Mouse (Mus musculus): ENCODE measurements around the gene Ctcf.
A peak's percentile ranks its signal among the peaks of the same experiment; 100 is the strongest.

Gene Ctcf

DNA sequence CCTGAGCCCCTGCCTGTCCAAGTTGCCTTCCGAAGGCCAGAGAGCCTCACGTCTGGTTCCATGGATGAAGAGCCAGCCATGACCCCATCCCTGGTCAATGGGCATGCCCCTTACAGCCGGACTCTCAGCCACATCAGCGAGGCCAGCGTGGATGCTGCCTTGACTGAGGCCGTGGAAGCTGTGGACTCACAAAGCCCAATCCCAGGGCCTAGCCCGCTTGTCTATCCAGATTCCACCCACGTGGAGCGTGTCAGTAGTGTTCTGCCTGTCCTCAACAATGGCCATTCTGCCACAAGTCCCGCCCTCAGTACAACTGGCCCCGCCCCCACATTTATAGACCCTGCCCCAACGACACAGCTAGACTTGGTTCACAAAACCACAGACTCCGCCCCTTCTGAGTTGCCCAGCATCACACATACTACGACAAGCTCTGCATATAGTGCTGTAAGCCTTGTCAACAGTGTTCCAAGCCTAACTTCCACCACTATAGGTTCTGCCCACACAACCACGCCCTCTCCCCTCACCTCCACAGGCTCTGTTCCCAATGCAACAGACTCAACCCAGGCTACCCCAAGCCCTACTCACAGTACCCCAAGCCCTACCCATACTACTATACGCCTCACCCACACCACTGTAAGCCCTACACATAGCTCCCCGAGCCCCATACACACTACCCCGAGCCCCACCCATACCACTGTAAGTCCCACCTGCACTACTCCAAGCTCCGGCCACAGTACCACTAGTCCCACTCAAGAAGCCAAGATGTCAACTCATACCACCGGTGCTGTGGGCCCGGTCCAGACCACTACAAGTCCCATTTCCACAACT is 18.7 kb upstream of the Ctcf start:
- DNase-seq (ENCODE audit: low spot score in 2 of 2), result no peak

DNA sequence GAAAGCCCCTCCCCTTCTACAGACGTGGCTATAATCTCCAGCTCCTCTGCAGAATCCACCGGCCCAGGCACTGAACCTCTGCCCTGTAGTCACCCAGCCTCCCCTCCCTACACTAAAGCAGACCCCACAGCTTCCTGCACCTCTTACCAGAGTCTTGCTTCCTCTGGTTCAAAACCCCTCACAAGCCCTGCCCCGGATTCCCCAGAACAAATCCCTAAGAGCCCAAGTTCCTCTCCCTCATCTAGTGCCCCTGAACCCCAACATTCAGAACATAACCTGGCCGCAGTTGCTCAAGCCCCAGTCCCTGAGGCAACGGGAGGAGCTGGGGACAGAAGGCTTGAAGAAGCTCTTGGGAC is 18.1 kb upstream of the Ctcf start:
- DNase-seq (ENCODE audit: low spot score in 2 of 2), result no peak

DNA sequence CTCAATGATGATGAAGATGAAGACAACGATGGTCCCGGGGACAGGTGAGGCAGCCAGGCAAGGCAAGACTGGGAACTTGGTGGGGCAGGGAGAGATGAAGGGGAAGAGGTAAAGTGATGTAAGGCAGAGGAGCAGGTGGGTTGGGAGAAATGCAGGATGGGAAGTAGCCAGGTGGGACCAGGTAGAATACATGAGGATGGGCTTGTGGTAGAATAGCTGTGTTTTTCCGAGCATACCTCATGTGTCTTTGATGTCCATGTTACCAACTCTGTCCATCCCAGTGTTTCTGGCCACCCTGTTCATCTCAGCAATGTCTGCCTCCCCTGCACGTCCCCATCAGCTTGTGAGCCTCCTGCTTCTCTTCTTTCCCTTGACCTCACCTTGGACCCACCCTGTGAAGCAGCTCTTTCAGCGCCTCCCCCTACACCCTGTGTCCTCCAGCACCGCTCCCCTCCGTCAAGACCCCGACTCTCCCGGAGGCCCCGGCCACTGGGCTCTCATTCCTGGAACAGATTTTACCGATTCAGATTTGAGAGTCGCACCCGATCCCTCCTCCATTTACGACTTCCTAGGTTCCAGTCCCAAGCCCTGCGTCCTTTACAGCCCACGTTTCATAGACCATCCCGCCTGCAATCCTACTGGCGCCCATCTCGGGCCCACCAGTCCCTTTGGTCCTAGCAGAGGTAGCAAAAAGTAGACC is 17.3 kb upstream of the Ctcf start:
- DNase-seq (ENCODE audit: low spot score in 2 of 2), result no peak

DNA sequence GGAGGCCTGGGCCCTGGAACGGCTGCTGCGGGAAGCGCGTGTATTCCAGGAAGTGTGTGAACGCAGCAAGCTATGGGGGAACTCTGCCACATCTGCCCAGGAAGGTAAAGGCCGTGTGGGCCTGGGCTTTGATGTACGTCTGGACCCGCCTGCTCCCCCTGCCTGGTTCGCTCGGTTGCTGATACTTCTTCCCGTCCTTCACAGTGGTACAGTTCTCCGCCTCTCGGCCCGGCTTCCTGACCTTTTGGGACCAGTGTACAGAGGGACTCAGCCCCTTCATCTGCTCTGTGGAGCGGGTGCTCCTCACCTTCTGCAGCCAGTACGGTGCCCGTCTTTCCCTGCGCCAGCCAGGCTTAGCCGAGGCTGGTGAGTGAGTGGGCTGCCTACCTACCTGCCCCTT is 16.2 kb upstream of the Ctcf start:
- DNase-seq (ENCODE audit: low spot score in 2 of 2), result no peak

DNA sequence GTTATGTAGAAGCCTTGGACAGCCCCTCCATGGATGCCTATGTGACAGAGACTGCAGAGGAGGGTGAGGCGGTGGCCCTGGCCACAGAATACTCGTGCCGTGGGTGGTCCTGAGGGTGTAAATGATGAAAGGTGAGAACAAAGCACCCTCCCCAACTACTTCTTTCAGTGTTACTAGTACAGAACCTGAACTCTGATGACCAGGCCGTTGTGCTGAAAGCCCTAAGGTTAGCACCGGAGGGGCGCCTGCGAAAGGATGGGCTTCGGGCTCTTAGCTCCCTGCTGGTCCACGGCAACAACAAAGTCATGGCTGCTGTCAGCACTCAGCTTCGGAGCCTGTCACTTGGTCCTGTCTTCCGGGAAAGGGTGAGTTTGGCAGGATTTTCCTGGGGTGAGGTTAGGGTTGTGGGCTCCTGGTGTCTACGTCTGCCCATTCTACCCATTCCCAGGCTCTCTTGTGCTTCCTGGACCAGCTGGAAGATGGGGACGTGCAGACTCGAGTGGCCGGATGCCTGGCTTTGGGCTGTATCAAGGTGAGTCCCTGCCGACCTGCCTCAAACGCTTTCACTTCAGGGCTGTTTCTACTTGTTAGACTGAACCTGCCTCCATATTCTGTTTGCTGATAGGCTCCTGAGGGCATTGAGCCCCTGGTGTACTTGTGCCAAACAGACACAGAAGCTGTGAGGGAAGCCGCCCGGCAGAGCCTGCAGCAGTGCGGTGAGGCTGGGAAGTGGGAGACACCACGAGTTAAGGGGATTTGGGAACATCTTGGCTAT is 15.2 kb upstream of the Ctcf start:
- DNase-seq (ENCODE audit: low spot score in 2 of 2), result no peak

DNA sequence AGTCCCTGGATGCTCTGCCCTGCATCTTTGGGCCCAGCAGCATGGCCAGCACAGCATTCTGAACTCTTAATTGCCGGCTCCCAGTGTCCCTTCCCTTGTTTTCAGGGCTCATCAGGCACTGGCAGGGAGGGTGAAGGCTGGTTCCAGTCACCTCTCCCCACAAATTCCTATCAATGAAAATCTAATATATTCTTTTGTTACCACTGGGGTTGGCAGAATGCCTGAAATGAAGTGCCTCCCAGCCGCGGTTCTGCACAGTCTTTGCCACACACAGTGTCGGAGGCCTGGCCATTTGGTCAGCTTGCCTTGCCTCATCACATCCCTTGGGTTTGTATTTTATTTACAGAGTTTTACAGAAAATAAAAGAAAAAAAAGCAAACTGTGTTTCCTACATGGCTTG is 14.5 kb upstream of the Ctcf start:
- DNase-seq (ENCODE audit: low spot score in 2 of 2), result no peak

DNA sequence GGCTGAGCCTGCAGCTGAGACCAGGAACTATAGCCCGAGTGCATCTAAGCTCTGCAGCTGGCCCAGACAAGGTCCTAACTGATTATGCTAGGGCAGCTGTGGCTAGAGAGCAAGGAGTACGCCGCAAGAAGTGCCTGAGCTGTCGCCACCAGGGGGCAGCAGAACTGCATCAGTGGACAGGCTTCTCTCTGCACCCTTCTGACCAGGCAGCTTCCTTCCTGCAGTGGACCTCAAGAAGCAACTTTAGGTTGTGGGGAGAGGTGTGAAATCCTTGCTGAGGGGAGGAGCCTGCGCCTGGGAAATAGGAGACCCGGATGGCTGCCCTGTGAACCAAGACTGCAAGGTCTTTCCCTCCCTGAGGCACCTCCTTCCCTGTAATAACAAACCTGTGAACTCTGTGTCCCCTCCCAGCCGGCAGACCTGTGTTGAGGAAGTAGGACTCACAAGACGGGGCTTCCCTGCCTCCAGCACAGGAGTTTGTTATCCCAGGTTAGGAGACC is 13.9 kb upstream of the Ctcf start:
- peak; percentile 95 to 96 for DNase-seq (ENCODE audit: low spot score in 2 of 2)

DNA sequence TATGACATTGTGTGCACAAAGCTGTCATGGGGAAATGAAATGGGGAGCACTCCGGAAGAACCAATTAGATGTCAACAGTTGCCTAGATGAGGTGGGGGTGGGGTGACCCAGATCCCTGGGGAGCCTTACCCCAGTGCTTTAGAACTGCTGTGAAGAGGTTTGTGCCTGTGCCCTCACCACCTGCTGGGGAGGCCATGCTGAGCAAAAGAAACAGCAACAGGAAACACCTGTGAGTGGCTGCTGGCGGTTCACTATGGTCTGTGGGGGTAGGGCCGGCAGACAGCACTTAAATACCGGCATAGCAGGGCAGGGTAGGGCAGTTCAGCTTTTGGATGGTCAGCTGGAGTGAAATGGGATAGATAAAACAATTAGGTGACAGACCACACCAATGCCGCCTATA is 13.2 kb upstream of the Ctcf start:
- DNase-seq (ENCODE audit: low spot score in 2 of 2), result no peak

DNA sequence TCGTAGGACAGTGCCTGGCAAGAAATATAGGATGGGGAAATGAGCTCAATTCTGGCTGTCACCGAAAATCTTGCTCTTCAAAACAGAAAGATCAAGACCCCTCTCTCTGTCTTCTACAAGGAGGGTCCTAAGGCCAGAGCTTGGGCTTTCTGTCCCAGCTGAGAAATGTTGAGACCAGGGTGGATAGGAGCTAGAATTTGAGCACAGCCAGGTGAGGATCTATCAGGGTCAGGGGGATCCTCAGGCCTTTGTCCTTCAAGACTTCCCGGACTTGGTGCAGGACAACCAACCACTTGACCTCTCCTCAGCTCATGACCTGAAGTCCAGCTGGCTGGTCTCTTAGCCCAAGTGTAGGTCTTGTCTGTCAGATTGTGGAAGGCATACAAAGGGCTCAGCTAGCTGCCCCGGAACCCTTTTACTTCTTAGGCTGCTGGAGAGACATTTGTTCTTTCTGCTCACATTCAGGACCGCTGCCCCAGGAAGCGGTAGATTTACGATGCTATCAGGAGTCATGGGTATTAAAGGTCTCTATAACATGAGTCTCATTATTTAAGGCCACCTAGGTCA is 12.6 kb upstream of the Ctcf start:
- DNase-seq (ENCODE audit: low spot score in 2 of 2), result no peak

DNA sequence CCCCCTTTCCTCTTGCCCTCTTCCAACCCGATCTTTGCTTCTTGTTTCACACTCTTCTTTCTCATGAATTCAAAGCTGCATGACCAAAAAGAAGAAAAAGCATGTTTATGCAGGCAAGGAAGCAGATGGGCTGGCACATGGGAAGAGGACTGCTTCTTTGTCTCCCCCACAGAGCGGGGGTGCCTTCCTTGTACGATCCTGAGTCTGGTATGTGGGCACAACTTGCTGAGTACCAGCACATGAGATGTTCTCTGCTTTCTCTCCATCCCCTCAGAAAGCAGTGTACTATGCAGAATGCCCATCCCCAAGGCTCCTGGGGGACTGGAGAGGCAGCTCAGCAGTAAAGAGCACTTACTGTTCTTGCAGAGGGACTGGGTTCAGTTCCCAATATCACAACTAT is 12.0 kb upstream of the Ctcf start:
- DNase-seq (ENCODE audit: low spot score in 2 of 2), result peak in 1 of 2 experiments; percentile 59

DNA sequence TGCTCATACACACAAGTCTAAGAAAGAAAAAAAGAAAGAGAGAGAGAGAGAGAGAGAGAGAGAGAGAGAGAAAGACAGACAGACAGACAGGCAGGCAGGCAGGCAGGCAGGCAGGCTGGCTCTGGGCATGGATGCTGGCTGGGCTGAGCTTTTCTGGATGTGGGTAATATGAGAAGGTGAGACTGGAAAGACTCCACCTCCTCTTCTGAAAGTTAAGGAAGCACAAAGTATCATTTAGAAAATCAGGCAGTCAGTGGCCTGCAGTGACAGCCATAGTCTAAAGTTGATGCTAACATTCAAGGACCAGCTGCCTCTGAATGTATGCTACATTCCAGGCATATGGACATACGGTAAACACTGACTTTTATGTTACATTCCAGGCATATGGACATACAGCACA is 11.5 kb upstream of the Ctcf start:
- DNase-seq (ENCODE audit: low spot score in 2 of 2), result no peak

DNA sequence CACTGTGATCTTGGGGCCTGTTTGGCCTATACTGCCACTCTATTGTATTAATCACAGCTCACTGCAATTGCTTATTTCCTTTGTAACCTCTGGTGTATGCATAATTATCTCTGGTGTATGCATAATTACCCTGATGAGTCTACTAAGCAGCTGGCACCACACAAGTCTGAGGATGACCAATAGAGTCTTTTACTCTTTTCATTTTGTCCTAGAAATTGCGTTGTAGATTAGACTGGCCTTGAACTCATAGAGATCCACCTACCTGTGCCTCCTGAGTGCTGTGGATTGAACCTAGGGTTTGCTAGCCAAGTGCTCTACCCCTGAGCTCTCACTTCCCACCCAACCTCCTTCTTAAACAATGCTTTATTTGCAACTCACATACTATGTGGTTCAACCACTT is 10.3 kb upstream of the Ctcf start:
- no peak for DNase-seq (ENCODE audit: low spot score in 2 of 2)

DNA sequence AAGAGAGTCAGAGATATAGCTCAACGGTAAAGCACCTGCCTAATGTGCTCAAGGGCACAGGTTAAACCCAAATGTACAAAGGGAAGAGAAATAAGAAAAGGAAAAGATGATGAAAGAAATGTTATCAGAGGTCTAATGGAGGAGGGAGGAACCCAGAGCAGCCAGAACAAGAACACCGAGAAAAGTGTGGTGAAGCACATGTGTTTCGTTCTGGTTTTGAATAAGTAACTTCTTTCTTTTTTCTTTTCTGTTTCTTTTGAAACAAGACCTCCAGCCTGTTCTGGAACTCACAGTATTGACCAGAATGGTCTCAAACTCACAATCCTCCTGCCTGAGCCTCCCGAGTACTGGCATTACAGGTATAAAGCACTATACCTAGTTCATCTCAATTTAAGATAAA is 7.0 kb upstream of the Ctcf start:
- DNase-seq (ENCODE audit: low spot score in 2 of 2), result no peak

DNA sequence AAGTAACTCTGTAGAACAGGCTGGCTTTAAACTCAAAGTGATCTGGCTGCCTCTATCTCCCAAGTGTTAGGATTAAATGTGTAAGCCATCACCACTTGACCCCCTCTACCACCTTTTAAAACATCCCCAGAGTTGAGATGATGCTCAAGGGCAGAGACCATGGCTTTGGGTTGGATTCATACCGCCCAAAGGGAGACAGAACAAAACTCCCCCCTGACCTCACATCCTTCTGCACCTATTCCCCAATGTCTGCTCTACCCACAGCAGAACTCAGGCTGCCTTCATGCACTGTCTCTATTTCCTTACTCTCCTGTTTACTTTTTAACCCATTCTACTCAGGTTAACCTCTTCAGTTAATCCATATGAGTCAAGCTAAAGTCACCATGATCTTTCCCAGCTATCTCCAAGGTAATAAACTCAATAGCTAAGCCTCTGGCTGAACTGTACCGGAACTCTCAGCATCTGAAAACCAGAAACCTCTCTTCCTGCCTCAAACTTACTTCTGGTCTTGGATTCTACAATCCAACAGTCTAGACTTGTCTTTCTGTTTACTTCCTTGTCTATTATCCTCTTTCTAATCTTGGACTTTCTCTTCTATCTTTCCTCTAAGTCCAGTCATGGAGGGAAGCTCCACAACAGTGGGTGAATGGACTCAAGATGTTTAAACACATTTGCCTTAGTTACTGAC is 1.5 kb upstream of the Ctcf start:
- DNase-seq (ENCODE audit: low spot score in 2 of 2), result no peak

DNA sequence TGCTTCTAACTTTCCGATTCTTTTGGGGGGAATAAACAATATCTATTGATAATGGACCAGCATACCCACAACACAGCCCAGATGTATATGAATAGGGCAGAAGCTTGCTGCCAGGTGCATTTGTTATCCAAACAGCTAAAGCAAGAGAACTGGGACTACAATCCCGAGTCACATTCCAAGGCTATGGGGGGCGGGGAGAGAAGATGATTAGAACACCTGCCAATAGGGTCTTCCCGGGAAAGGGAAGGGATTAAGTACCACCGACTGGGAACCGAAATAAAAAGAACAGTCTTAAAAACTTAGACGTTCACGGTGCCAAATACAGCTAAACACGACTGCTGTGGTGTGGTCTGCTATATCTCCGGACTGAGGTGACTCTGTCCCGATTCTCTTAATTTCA is 887 bp upstream of the Ctcf start:
- no peak for DNase-seq (ENCODE audit: low spot score in 2 of 2)

DNA sequence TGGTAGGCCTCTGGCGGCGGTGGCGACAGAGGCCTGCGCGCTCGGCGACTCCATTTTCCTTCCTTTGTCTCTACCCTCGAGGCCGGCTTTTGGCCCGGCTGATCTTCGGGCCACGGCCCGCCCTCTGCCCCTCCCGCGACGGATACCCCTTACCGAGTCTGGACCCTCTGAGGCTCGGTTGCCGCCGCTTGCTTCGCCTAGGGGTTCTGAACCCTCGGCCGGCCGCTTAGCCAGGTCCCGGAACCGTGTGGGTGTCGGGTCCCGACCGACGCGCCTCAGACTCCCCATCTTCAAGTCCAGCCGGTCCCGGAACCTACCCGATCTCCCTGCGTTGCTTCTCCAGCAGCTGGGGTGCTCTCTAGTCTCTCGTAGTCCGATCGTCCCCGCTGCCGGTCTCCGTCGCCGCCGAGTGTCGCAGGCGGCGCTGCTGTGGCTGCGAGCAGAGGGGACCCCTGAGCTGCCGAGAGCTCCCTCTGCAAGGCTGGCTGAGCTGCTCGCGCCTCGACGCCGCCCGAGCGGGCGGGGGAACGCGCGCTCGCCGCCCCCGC is 669 bp downstream of the Ctcf start, which contains the start of gene Agrp:
TSS of gene Agrp (minus strand) at position 431 of the 548 bp plus-strand sequence.
- no peak for DNase-seq (ENCODE audit: low spot score in 2 of 2)

DNA sequence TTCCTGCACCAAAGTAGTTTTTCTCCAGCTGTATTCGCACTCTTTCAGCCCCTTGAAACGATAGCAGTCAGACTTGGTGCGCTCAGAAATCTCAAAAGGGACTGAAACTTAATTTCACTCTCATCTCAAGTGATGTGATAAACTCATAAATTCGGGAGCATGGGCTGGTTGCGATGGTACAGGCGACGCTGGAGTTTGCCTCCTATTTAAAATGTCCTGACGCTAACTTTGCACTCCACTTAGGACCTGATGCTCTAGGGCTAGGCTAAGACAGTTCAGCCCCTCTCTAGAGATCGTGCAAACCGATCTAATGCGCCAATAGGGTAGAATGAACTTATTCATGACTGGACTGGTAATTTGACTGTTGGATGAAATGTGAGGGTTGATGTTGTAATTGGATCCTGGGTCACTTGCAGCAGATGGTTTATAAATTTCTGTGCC is 1.3 kb downstream of the Ctcf start:
- no peak for DNase-seq (ENCODE audit: low spot score in 2 of 2)

DNA sequence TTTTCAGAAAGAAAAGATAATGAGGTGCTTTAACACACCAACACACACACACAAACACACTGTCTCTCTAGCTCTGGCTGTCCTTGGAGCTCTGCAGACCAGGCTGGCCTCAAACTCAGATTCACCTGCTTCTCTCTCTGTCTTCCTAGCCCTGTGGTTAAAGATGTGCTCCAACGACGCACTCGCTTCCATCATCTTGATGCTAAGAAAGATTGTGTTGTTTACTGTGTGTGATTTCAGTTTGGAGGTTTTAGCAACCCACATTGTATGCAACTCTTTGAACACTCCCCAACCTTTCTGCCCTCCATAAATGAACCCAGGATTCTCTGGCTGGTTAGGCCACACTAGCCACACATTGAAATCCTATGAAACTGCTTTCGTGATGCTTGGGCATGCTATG is 2.1 kb downstream of the Ctcf start:
- no peak for DNase-seq (ENCODE audit: low spot score in 2 of 2)

DNA sequence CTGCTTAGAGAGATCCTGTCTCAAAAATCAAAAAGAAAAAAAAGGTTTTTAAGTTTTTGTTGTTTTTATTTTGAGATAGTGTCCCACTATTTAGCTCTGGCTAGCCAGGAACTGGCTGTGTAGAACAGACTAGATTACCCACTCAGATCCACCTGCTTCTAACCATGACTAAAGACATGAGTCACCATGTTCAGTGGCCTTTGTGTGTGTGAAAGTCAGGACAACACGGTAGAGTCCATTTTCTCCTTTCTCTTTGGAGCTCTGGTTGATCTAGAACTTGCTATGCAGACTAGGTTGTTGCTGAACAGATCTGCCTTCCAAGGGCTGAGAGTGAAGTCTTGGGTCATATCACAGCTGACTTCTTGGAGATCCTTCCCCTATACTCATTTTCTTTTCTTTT is 3.5 kb downstream of the Ctcf start:
- no peak for DNase-seq (ENCODE audit: low spot score in 2 of 2)

DNA sequence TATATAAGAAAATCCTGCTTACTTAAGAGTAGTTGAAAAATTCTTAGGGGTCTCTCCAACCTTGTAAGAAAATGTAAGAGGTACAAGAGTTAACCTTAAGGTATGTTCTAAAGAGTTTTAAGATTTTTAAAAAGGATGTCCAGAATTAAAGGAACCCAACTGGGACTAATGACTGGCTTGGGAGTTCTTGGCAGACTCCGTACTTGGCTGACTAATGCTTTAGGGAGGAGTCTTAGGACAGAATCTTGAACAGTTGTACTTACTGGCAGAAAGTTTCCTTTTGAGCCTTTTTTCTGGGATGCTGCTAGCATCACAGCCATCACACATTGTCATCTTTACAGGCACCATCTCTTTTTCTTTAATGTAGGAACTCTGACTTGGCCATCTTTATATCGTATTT is 4.1 kb downstream of the Ctcf start:
- no peak for DNase-seq (ENCODE audit: low spot score in 2 of 2)

DNA sequence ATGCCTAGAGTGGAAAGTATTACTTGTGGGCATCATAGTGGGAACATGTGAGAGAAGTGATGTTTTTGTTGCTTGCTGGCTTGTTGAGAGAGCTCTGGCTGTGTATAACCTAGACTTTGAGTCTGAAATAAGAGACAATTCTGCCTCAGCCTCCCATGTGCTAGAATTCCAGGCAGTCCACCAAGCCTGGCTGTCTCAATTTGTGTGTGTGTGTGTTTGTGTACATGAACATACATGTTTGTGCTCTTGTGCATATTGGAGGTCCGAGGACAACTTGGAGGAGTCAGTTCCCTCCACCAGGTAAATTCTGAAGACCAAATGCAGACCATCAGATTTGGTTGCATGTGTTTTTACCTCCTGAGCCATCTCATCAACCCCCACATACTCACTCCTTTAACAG is 8.8 kb downstream of the Ctcf start:
- no peak for DNase-seq (ENCODE audit: low spot score in 2 of 2)
